ENCODE assay signal across 28 mouse cellular contexts in genomic region chr4:134311784-134312183, GRCm38 (mm10). TPM values are rescaled to one million over a fixed set of nuclear protein-coding genes. Genes with fewer than 3 reads are reported as not detected.
DNase-seq lines count a peak whose midpoint lies in the region; TF ChIP-seq lines count a peak whose summit lies in the region.
"Had no signal": no experiment of that assay in that cellular context is flagged by ENCODE, and none has a peak within 500 bp of the region (broad histone marks: within the 10 kb centered on the region; RNA-seq: fewer than 3 reads in every experiment).

No protein-coding gene starts in this region.

- no peak overlapping the region for H3K4me3 ChIP-seq in bone marrow, adult 2 months (replicated peaks; ENCODE audit: control insufficient read depth, low read depth, low read length)
- H3K4me3 ChIP-seq: embryonic facial prominence, embryonic 12.5 days; embryonic facial prominence, embryonic 15.5 days; heart, embryonic 12.5 days; heart, embryonic 15.5 days; hindbrain, embryonic 10.5 days; hindbrain, embryonic 13.5 days; intestine, embryonic 15.5 days had no signal

- TF ChIP-seq CTCF in bone marrow, adult 2 months (IDR thresholded peaks at IDR 0.05; ENCODE audit: control insufficient read depth, insufficient read depth, low read length), result no peak

- H3K4me1 ChIP-seq in bone marrow, adult 2 months (ENCODE audit: control insufficient read depth, insufficient read depth, low read length), result peaks cover 1% of the 10 kb centered on the region; the same call in 1 of the 2 replicates

- WGBS in bone marrow, adult 2 months, result 62% methylated on average over 9 of the region's 9 CpGs

- no peak for TF ChIP-seq POLR2A in bone marrow, adult 2 months (IDR thresholded peaks at IDR 0.05; ENCODE audit: borderline replicate concordance, control insufficient read depth, low read depth, low read length)

- peak; percentile 81 for DNase-seq in gastrocnemius, adult 18-20 months (ENCODE audit: low spot score)
- no peak for DNase-seq in gastrocnemius, postnatal 4 days (ENCODE audit: low spot score in 2 of 2)
- peak; percentile 69 for DNase-seq in gastrocnemius, postnatal 25 days
- no peak for DNase-seq in cerebellum, adult 8-10 months
- DNase-seq in right cerebral cortex, adult 18-20 months, result no peak
- DNase-seq: adrenal gland, adult 2 months; adrenal gland, postnatal 14 days; B cell, adult 2 months; cerebellum, adult 11-12 months; cerebellum, adult 9-10 months; cerebellum, postnatal 14 days; forebrain, postnatal 0 days; heart, adult 18-20 months; heart, postnatal 10 days; heart, postnatal 36 days; kidney, adult 11 months had no signal

- H3K27ac ChIP-seq in bone marrow, adult 2 months (ENCODE audit: control insufficient read depth, insufficient read depth, low read depth, low read length, poor library complexity), result peak overlapping the region; percentile 15; the same call in 1 of the 2 replicates
- H3K27ac ChIP-seq: embryonic facial prominence, embryonic 12.5 days; embryonic facial prominence, embryonic 15.5 days; heart, embryonic 15.5 days; hindbrain, embryonic 10.5 days; hindbrain, embryonic 13.5 days; intestine, embryonic 15.5 days had no signal

RNA-seq across cellular contexts. Expression of gene Trim63, which starts 3.1 kb away (rescaled TPM):
- total RNA-seq in gastrocnemius, adult 18-20 months (2021), result 100 to 1,000 TPM; 322 to 461 TPM
- total RNA-seq in gastrocnemius, postnatal 4 days (2021), result 10 to 100 TPM; 48.4 to 59.5 TPM
- polyA plus RNA-seq in bone marrow, adult 2 months (2011; ENCODE audit: insufficient read depth, insufficient read length, low replicate concordance, missing spikeins), result 1.1 TPM in 1 of 2 replicates, not detected in the other
- 100 to 1,000 TPM; 113 to 253 TPM for total RNA-seq in gastrocnemius, postnatal 25 days (2021)
- total RNA-seq: adrenal gland, adult 2 months; adrenal gland, postnatal 14 days; common myeloid progenitor, adult 5-6 weeks; MEL had no signal
- polyA plus RNA-seq: forebrain, embryonic 14.5 days had no signal

RNA-seq across cellular contexts. Expression of gene Pdik1l, which starts 24.1 kb away (rescaled TPM):
- 1 to 10 TPM; 3.9 to 5.7 TPM for total RNA-seq in gastrocnemius, adult 18-20 months (2021)
- 10 to 100 TPM; 10.4 to 11.8 TPM for total RNA-seq in gastrocnemius, postnatal 4 days (2021)
- polyA plus RNA-seq in bone marrow, adult 2 months (2011; ENCODE audit: insufficient read depth, insufficient read length, low replicate concordance, missing spikeins), result 4.9 and 5.2 TPM in 2 replicates
- total RNA-seq in gastrocnemius, postnatal 25 days (2021), result 1 to 10 TPM; 2.3 to 3.8 TPM

RNA-seq across cellular contexts. Expression of gene Slc30a2, which starts 31.2 kb away (rescaled TPM):
- 10 to 100 TPM in 1 of 2 experiments, 1 to 10 TPM in 1; 5.4 to 12.7 TPM for total RNA-seq in gastrocnemius, adult 18-20 months (2021)
- total RNA-seq in gastrocnemius, postnatal 4 days (2021), result under 1 TPM; 0.44 to 0.54 TPM
- 4.0 TPM in 1 of 2 replicates, not detected in the other for polyA plus RNA-seq in bone marrow, adult 2 months (2011; ENCODE audit: insufficient read depth, insufficient read length, low replicate concordance, missing spikeins)
- 1 to 10 TPM; 1.4 to 7.2 TPM for total RNA-seq in gastrocnemius, postnatal 25 days (2021)
- total RNA-seq: common myeloid progenitor, adult 5-6 weeks; forebrain, postnatal 0 days had no signal
- polyA plus RNA-seq: forebrain, embryonic 11.5 days; hindbrain, embryonic 13.5 days had no signal

RNA-seq across cellular contexts. Expression of gene Grrp1, which starts 57.9 kb away (rescaled TPM):
- 1 to 10 TPM; 2.9 to 3.1 TPM for total RNA-seq in gastrocnemius, adult 18-20 months (2021)
- total RNA-seq in gastrocnemius, postnatal 4 days (2021), result 1 to 10 TPM; 4.5 to 5.7 TPM
- 5.2 and 7.5 TPM in 2 replicates for polyA plus RNA-seq in bone marrow, adult 2 months (2011; ENCODE audit: insufficient read depth, insufficient read length, low replicate concordance, missing spikeins)
- total RNA-seq in gastrocnemius, postnatal 25 days (2021), result 1 to 10 TPM; 3.4 TPM
- total RNA-seq: common myeloid progenitor, adult 5-6 weeks; MEL had no signal

Comparison
In these comparisons a context has a peak if more than half of its experiments do, and no peak if none do; other contexts are left out.
1. DNase-seq: peak in gastrocnemius, adult 18-20 months (single experiment) and gastrocnemius, postnatal 25 days (single experiment); none in gastrocnemius, postnatal 4 days (0 of 2), cerebellum, adult 8-10 months (single experiment) and right cerebral cortex, adult 18-20 months (single experiment).